Mouse (Mus musculus) ES-E14 (cell line): ENCODE measurements around the gene Aff1. TPM values are rescaled to one million over a fixed set of nuclear protein-coding genes. Genes with fewer than 3 reads are reported as not detected.
A peak's percentile ranks its signal among the peaks of the same experiment; 100 is the strongest.

Experiments
- DNase-seq: peaks from one replicate; pipeline ENCODE4 v3.0.0-alpha.2; 2013; ENCODE audit warnings: low read depth, low spot score
- H3K27ac ChIP-seq: 2 replicates; pipeline ENCODE4 v1.5.1; 2012; ENCODE audit warnings: low read depth, mild to moderate bottlenecking, low read length, moderate library complexity, mixed read lengths; ENCODE audit not compliant: poor library complexity, insufficient read depth, severe bottlenecking
- H3K36me3 ChIP-seq: 2 replicates; pipeline ENCODE4 v1.6.1; 2012; ENCODE audit warnings: mild to moderate bottlenecking, low read length, moderate library complexity, mixed read lengths; ENCODE audit not compliant: control insufficient read depth, poor library complexity, insufficient read depth, severe bottlenecking
- H3K4me1 ChIP-seq, 2 experiments: fragments of 150-350 bp in 1 of 2; sonication (generic) in 1 of 2; 2 replicates each; pipeline ENCODE4 v1.6.1; 2012; ENCODE audit warnings: low read length in 2 of 2, mild to moderate bottlenecking in 1 of 2, mixed read lengths in 1 of 2; ENCODE audit not compliant: control insufficient read depth in 2 of 2, insufficient read depth in 2 of 2, poor library complexity in 1 of 2
- H3K4me3 ChIP-seq, 2 experiments: fragments of 150-350 bp in 1 of 2; sonication (generic) in 1 of 2; 2 replicates each; pipeline ENCODE4 v1.5.1; 2012; ENCODE audit warnings: low read length in 2 of 2, low read depth in 1 of 2, mild to moderate bottlenecking in 1 of 2, mixed read lengths in 1 of 2; ENCODE audit not compliant: insufficient read depth in 1 of 2, poor library complexity in 1 of 2, severe bottlenecking in 1 of 2
- H3K9ac ChIP-seq: 2 replicates; pipeline ENCODE4 v1.6.1; 2012; ENCODE audit warnings: low read depth, mild to moderate bottlenecking, low read length, mixed read lengths; ENCODE audit not compliant: poor library complexity, insufficient read depth, severe bottlenecking
- H3K9me3 ChIP-seq: fragments of 150-350 bp; sonication (generic); 2 replicates; pipeline ENCODE4 v1.6.1; 2012; ENCODE audit warnings: low read depth, mild to moderate bottlenecking, low read length; ENCODE audit not compliant: control insufficient read depth, insufficient read depth
- CHD2 ChIP-seq: IDR thresholded peaks from 2 replicates; pipeline ENCODE4 v1.6.1; 2014; ENCODE audit warnings: mild to moderate bottlenecking, low read depth, low read length, inconsistent platforms
- HCFC1 ChIP-seq: IDR thresholded peaks from 2 replicates; pipeline ENCODE4 v1.6.1; 2012; ENCODE audit warnings: low read length, inconsistent platforms, borderline replicate concordance; ENCODE audit not compliant: insufficient read depth
- MAFK ChIP-seq: IDR thresholded peaks from 2 replicates; pipeline ENCODE4 v1.6.1; 2014; ENCODE audit warnings: mild to moderate bottlenecking, low read depth, low read length, inconsistent platforms; ENCODE audit not compliant: insufficient read depth
- ZC3H11A ChIP-seq: IDR thresholded peaks from 2 replicates; pipeline ENCODE4 v1.6.1; 2012; ENCODE audit warnings: low read depth, mild to moderate bottlenecking, inconsistent platforms, low read length, borderline replicate concordance
- ZNF384 ChIP-seq: IDR thresholded peaks from 2 replicates; pipeline ENCODE4 v1.6.1; 2012; ENCODE audit warnings: low read depth, low read length, inconsistent platforms
- in situ Hi-C, 2 experiments: fragments of 600-800 bp; cut with MboI; formaldehyde crosslinking; loops; one replicate each; pipeline ENCODE4 v1.15.1; 2025; ENCODE audit warnings: low sequenced_read_pairs in 2 of 2, inconsistent platforms in 1 of 2; ENCODE audit not compliant: unreplicated experiment in 2 of 2
- total RNA-seq: library from RNA; depleted of rRNA; stranded (reverse); fragments of 300-350 nt; gene quantifications from 2 replicates; pipeline ENCODE4 v1.2.3, GENCODE M21; 2012

Gene Aff1
- total RNA-seq, 1 experiment: 26.0 TPM

GRCm38 (mm10) chr5:103724823-103725222 is 32.6 kb downstream of the Aff1 start:
- in situ Hi-C loops: no loop called here
- Histone ChIP-seq H3K36me3 (no peaks in the 10 kb centered on the region), H3K9ac (peak overlapping the region; percentile 53), H3K4me3 (peak overlapping the region; percentile 19 to 21; a peak in 2 of 4 replicates), H3K27ac (peak overlapping the region; percentile 98), H3K9me3 (no peaks in the 10 kb centered on the region), H3K4me1 (peaks cover 25 to 32% of the 10 kb centered on the region in 2 experiments)
- TF ChIP-seq HCFC1 (no peak), ZNF384 (no peak), ZC3H11A (no peak), CHD2 (no peak), MAFK (no peak)
- no peak for DNase-seq

- no peak for TF ChIP-seq ZNF384
- no peak for TF ChIP-seq HCFC1
- TF ChIP-seq MAFK: no peak
- TF ChIP-seq ZC3H11A: no peak
- no peak for TF ChIP-seq CHD2
- DNase-seq: no peak
- peak overlapping the region; percentile 98 for H3K27ac ChIP-seq
- peak overlapping the region; percentile 19 to 21; a peak in 3 of 4 replicates for H3K4me3 ChIP-seq
- H3K9me3 ChIP-seq: no peaks in the 10 kb centered on the region
- H3K36me3 ChIP-seq: no peaks in the 10 kb centered on the region
- H3K4me1 ChIP-seq: peaks cover 25 to 29% of the 10 kb centered on the region in 2 experiments
- H3K9ac ChIP-seq: peak overlapping the region; percentile 53; the same call in 1 of the 2 replicates
- in situ Hi-C loops: no loop called here
Measured at GRCm38 (mm10) chr5:103725268-103726149, 33.3 kb downstream of the Aff1 start.

- Histone ChIP-seq H3K9me3 (no peaks in the 10 kb centered on the region), H3K36me3 (no peaks in the 10 kb centered on the region), H3K4me3 (no peak overlapping the region), H3K27ac (peak overlapping the region; percentile 98), H3K4me1 (peaks cover 23 to 31% of the 10 kb centered on the region in 2 experiments), H3K9ac (peak overlapping the region; percentile 20; the same call in 1 of the 2 replicates)
- in situ Hi-C loops: no loop called here
- no peak for TF ChIP-seq ZC3H11A
- DNase-seq: no peak
Measured at GRCm38 (mm10) chr5:103726281-103726938, 34.2 kb downstream of the Aff1 start.

- no peak for DNase-seq
- in situ Hi-C loops: no loop called here
- Histone ChIP-seq H3K9ac (no peak overlapping the region), H3K9me3 (no peaks in the 10 kb centered on the region), H3K4me3 (no peak overlapping the region), H3K27ac (no peak overlapping the region), H3K36me3 (no peaks in the 10 kb centered on the region), H3K4me1 (peaks cover 28 to 34% of the 10 kb centered on the region in 2 experiments)
- TF ChIP-seq HCFC1 (no peak), MAFK (no peak), ZC3H11A (no peak), ZNF384 (no peak), CHD2 (no peak)
Measured at GRCm38 (mm10) chr5:103727777-103728395, 35.7 kb downstream of the Aff1 start.
